Mouse (Mus musculus): ENCODE data around the gene Tmcc2.
A peak's percentile ranks its signal among the peaks of the same experiment; 100 is the strongest.

Gene Tmcc2

GRCm38 (mm10) chr1:132390691-132391579 is at the start of gene Tmcc2:
Gene Tmcc2 (minus strand): TSS chr1:132391281.
- no peak for DNase-seq (ENCODE audit: low spot score)

GRCm38 (mm10) chr1:132437389-132437788 is 46.3 kb upstream of the Tmcc2 start:
- no peak for DNase-seq (ENCODE audit: low spot score)

- DNase-seq (ENCODE audit: low spot score): no peak
These were observed 45.9 kb upstream of the Tmcc2 start for GRCm38 (mm10) chr1:132436960-132437359.

GRCm38 (mm10) chr1:132436320-132436958 is 45.4 kb upstream of the Tmcc2 start:
- DNase-seq (ENCODE audit: low spot score): no peak

GRCm38 (mm10) chr1:132434032-132434431 is 43.0 kb upstream of the Tmcc2 start:
- DNase-seq (ENCODE audit: low spot score): no peak

GRCm38 (mm10) chr1:132433349-132433748 is 42.3 kb upstream of the Tmcc2 start:
- DNase-seq (ENCODE audit: low spot score): no peak

GRCm38 (mm10) chr1:132431716-132432115 is 40.6 kb upstream of the Tmcc2 start:
- DNase-seq (ENCODE audit: low spot score): no peak

GRCm38 (mm10) chr1:132430818-132431217 is 39.7 kb upstream of the Tmcc2 start:
- DNase-seq (ENCODE audit: low spot score): no peak

GRCm38 (mm10) chr1:132425600-132425999 is 34.5 kb upstream of the Tmcc2 start:
- no peak for DNase-seq (ENCODE audit: low spot score)

- DNase-seq (ENCODE audit: low spot score): no peak
These were observed 32.0 kb upstream of the Tmcc2 start for GRCm38 (mm10) chr1:132422912-132423696.

- DNase-seq (ENCODE audit: low spot score): no peak
These were observed 29.6 kb upstream of the Tmcc2 start for GRCm38 (mm10) chr1:132420662-132421061.

- no peak for DNase-seq (ENCODE audit: low spot score)
These were observed 29.1 kb upstream of the Tmcc2 start for GRCm38 (mm10) chr1:132420206-132420605.

- peak; percentile 85 for DNase-seq (ENCODE audit: low spot score)
These were observed 26.5 kb upstream of the Tmcc2 start, which contains the start of gene Dstyk for GRCm38 (mm10) chr1:132417319-132418251. Gene Dstyk (plus strand): TSS chr1:132417555.

- no peak for DNase-seq (ENCODE audit: low spot score)
These were observed 25.8 kb upstream of the Tmcc2 start for GRCm38 (mm10) chr1:132416943-132417290.

- DNase-seq (ENCODE audit: low spot score): no peak
These were observed 25.3 kb upstream of the Tmcc2 start for GRCm38 (mm10) chr1:132416244-132416942.

- DNase-seq (ENCODE audit: low spot score): no peak
These were observed 19.6 kb upstream of the Tmcc2 start for GRCm38 (mm10) chr1:132410657-132411056.

GRCm38 (mm10) chr1:132401843-132402242 is 10.8 kb upstream of the Tmcc2 start:
- no peak for DNase-seq (ENCODE audit: low spot score)

GRCm38 (mm10) chr1:132400538-132400937 is 9.5 kb upstream of the Tmcc2 start:
- no peak for DNase-seq (ENCODE audit: low spot score)

- no peak for DNase-seq (ENCODE audit: low spot score)
These were observed 5.6 kb upstream of the Tmcc2 start for GRCm38 (mm10) chr1:132396705-132397104.

GRCm38 (mm10) chr1:132392872-132393271 is 1.8 kb upstream of the Tmcc2 start:
- DNase-seq (ENCODE audit: low spot score): no peak

GRCm38 (mm10) chr1:132391580-132392022 is 520 bp upstream of the Tmcc2 start:
- peak; percentile 42 for DNase-seq (ENCODE audit: low spot score)

Data from ovary, postnatal 14 days (tissue).